Mouse (Mus musculus): Measurements from ENCODE around the gene Meis1.
A peak's percentile ranks its signal among the peaks of the same experiment; 100 is the strongest.

Gene Meis1

DNA sequence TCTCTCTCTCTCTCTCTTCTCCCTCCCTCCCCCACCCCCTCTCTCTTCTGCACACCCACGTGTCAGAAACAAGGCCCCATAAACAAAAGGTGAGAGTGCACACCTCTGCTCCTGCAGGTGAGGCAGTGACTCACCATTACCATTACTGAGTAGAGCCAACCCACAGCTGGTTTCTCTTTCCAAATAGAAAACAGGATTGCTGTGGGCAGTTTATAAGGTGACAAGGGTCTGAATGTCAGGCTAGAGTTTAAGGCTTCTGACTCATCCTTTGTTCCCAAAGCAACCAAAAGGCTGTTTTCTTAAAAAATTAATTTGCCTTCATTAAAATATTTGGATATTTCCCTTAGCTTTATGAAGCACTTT is 139.3 kb downstream of the Meis1 start:
- peaks cover 34% of the 10 kb centered on the region for H3K27me3 ChIP-seq (ENCODE audit: insufficient read depth, low read length)
- H3K4me1 ChIP-seq (replicated peaks; ENCODE audit: low read depth, low read length), result peaks cover 29% of the 10 kb centered on the region
- TF ChIP-seq POU5F1 (IDR thresholded peaks at IDR 0.05; ENCODE audit: borderline replicate concordance, low read length), result no peak
- no peak for TF ChIP-seq NANOG (IDR thresholded peaks at IDR 0.05; ENCODE audit: borderline replicate concordance, low read length)
- no peak for TF ChIP-seq CTCF (conservative IDR thresholded peaks at IDR 0.05; ENCODE audit: low read length)
- H3K4me3 ChIP-seq (replicated peaks; ENCODE audit: low read length), result no peak overlapping the region
- H3K36me3 ChIP-seq (ENCODE audit: insufficient read depth, low read length), result no peaks in the 10 kb centered on the region
- no peaks in the 10 kb centered on the region for H3K9me3 ChIP-seq (ENCODE audit: low read length)

- Histone ChIP-seq H3K9me3 (ENCODE audit: low read length) (no peaks in the 10 kb centered on the region), H3K27me3 (ENCODE audit: insufficient read depth, low read length) (peaks cover 40% of the 10 kb centered on the region), H3K4me1 (replicated peaks; ENCODE audit: low read depth, low read length) (peaks cover 34% of the 10 kb centered on the region), H3K36me3 (ENCODE audit: insufficient read depth, low read length) (no peaks in the 10 kb centered on the region), H3K4me3 (replicated peaks; ENCODE audit: low read length) (no peak overlapping the region)
- TF ChIP-seq POU5F1 (IDR thresholded peaks at IDR 0.05; ENCODE audit: borderline replicate concordance, low read length), result no peak
- TF ChIP-seq NANOG (IDR thresholded peaks at IDR 0.05; ENCODE audit: borderline replicate concordance, low read length), result no peak
- TF ChIP-seq CTCF (conservative IDR thresholded peaks at IDR 0.05; ENCODE audit: low read length), result no peak
Observed at GRCm38 (mm10) chr11:18878748-18879455, 139.9 kb downstream of the Meis1 start.

- H3K36me3 ChIP-seq (ENCODE audit: insufficient read depth, low read length), result no peaks in the 10 kb centered on the region
- H3K27me3 ChIP-seq (ENCODE audit: insufficient read depth, low read length), result peaks cover 44% of the 10 kb centered on the region
- peaks cover 34% of the 10 kb centered on the region for H3K4me1 ChIP-seq (replicated peaks; ENCODE audit: low read depth, low read length)
- H3K4me3 ChIP-seq (replicated peaks; ENCODE audit: low read length), result peak overlapping the region; percentile 72
- no peaks in the 10 kb centered on the region for H3K9me3 ChIP-seq (ENCODE audit: low read length)
- no peak for TF ChIP-seq CTCF (conservative IDR thresholded peaks at IDR 0.05; ENCODE audit: low read length)
- no peak for TF ChIP-seq POU5F1 (IDR thresholded peaks at IDR 0.05; ENCODE audit: borderline replicate concordance, low read length)
- no peak for TF ChIP-seq NANOG (IDR thresholded peaks at IDR 0.05; ENCODE audit: borderline replicate concordance, low read length)
Observed at GRCm38 (mm10) chr11:18878016-18878415, 140.8 kb downstream of the Meis1 start.

DNA sequence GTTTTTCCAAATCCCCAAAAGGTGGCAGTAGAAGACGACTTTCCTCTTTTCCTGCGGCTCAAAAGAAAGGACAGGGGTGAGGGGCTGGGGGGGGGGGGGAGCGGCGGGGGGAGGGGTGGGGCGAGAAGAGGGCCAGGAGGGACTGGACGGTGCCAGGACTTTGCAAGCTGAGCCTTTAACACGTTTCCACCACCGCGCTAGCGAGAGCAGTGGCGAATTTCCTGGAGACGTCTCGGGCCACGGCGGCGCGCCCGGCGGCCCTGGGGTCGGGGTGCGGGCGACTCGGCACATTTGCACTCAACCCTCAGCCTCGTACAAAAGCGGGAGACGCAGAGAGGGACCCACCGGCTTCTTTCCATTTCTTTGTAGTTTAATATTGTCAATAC is 141.2 kb downstream of the Meis1 start:
- Histone ChIP-seq H3K36me3 (ENCODE audit: insufficient read depth, low read length) (no peaks in the 10 kb centered on the region), H3K9me3 (ENCODE audit: low read length) (no peaks in the 10 kb centered on the region), H3K4me3 (replicated peaks; ENCODE audit: low read length) (peak overlapping the region; percentile 72), H3K27me3 (ENCODE audit: insufficient read depth, low read length) (peaks cover 44% of the 10 kb centered on the region), H3K4me1 (replicated peaks; ENCODE audit: low read depth, low read length) (peaks cover 34% of the 10 kb centered on the region)
- TF ChIP-seq CTCF (conservative IDR thresholded peaks at IDR 0.05; ENCODE audit: low read length), result no peak
- TF ChIP-seq POU5F1 (IDR thresholded peaks at IDR 0.05; ENCODE audit: borderline replicate concordance, low read length), result no peak
- no peak for TF ChIP-seq NANOG (IDR thresholded peaks at IDR 0.05; ENCODE audit: borderline replicate concordance, low read length)

GRCm38 (mm10) chr11:18876886-18877625 is 141.7 kb downstream of the Meis1 start:
- H3K9me3 ChIP-seq (ENCODE audit: low read length), result no peaks in the 10 kb centered on the region
- TF ChIP-seq CTCF (conservative IDR thresholded peaks at IDR 0.05; ENCODE audit: low read length) (0 out of 2 replicates have a peak, but pooled peaks have one; percentile 4), NANOG (IDR thresholded peaks at IDR 0.05; ENCODE audit: borderline replicate concordance, low read length) (no peak)
- H3K27me3 ChIP-seq (ENCODE audit: insufficient read depth, low read length), result peaks cover 44% of the 10 kb centered on the region
- H3K36me3 ChIP-seq (ENCODE audit: insufficient read depth, low read length), result no peaks in the 10 kb centered on the region
- peaks cover 34% of the 10 kb centered on the region for H3K4me1 ChIP-seq (replicated peaks; ENCODE audit: low read depth, low read length)
- peak overlapping the region; percentile 65 for H3K4me3 ChIP-seq (replicated peaks; ENCODE audit: low read length)

DNA sequence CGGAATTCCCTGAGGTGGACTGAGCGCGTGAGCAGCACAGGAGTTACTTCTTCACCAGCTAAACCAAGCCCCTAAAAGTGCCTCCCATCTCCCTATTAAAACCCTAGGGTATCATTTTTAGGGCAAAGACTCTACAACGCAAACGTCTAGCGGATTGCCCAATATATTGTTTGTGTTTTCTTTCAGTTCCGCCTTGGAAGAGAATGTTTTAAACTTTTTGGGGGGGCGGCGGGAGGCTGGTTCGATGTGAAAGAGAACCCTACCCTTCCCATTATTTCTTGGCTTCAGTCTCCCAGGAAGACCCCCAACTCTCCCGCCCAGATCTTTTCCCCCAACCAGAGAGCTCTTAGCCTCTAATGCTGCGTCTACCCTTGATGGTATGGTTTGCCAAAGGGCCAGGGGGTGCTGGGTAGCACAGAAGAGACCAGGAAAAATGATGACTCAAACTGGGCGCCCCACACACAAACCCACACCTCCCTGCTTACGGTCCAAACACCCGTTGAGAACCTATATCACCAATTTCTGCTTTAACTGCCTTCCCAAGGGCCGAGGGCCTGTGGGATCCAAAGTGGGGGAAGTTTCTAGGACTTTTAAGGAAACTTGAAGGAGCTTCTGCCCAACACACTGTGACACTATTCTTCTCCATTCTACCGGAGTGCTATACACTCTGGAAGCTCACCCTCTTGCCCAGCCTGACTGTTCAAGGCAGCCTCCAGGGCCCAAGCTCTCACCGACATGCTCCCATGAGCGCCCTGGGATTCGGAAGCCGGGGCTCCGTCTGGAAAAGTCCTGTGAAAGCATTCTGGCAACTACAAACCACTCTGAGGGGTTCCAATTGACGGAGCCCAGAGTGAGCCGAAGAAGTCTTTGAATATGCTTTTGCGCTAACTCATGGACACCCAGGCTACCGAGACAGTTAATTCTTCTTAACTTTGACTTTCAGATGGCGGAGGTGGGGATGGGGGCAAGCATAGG is 142.6 kb downstream of the Meis1 start:
- H3K4me3 ChIP-seq (replicated peaks; ENCODE audit: low read length), result peak overlapping the region; percentile 65
- H3K9me3 ChIP-seq (ENCODE audit: low read length), result no peaks in the 10 kb centered on the region
- peaks cover 46% of the 10 kb centered on the region for H3K27me3 ChIP-seq (ENCODE audit: insufficient read depth, low read length)
- no peak for TF ChIP-seq CTCF (conservative IDR thresholded peaks at IDR 0.05; ENCODE audit: low read length)
- no peak for TF ChIP-seq POU5F1 (IDR thresholded peaks at IDR 0.05; ENCODE audit: borderline replicate concordance, low read length)
- no peak for TF ChIP-seq NANOG (IDR thresholded peaks at IDR 0.05; ENCODE audit: borderline replicate concordance, low read length)
- H3K4me1 ChIP-seq (replicated peaks; ENCODE audit: low read depth, low read length), result peaks cover 40% of the 10 kb centered on the region
- H3K36me3 ChIP-seq (ENCODE audit: insufficient read depth, low read length), result no peaks in the 10 kb centered on the region

- H3K4me1 ChIP-seq (replicated peaks; ENCODE audit: low read depth, low read length), result peaks cover 46% of the 10 kb centered on the region
- H3K4me3 ChIP-seq (replicated peaks; ENCODE audit: low read length), result peak overlapping the region; percentile 17
- H3K27me3 ChIP-seq (ENCODE audit: insufficient read depth, low read length), result peaks cover 56% of the 10 kb centered on the region
- no peaks in the 10 kb centered on the region for H3K9me3 ChIP-seq (ENCODE audit: low read length)
- no peaks in the 10 kb centered on the region for H3K36me3 ChIP-seq (ENCODE audit: insufficient read depth, low read length)
- TF ChIP-seq NANOG (IDR thresholded peaks at IDR 0.05; ENCODE audit: borderline replicate concordance, low read length) (no peak), POU5F1 (IDR thresholded peaks at IDR 0.05; ENCODE audit: borderline replicate concordance, low read length) (no peak), CTCF (conservative IDR thresholded peaks at IDR 0.05; ENCODE audit: low read length) (no peak)
Observed at GRCm38 (mm10) chr11:18875001-18875902, 143.5 kb downstream of the Meis1 start.

Data from E14TG2a.4 (cell line).